Mouse (Mus musculus) lung, adult 2 months (tissue): Measurements from ENCODE around the gene Irak4.

ENCODE experiments used
- CTCF ChIP-seq: fragments of 200-500 bp; IDR thresholded peaks from 2 replicates; pipeline ENCODE4 v1.5.1; 2011; ENCODE audit warnings: mild to moderate bottlenecking, low read length, control low read depth; ENCODE audit not compliant: insufficient read depth
- POLR2A ChIP-seq: fragments of 200-500 bp; IDR thresholded peaks from 2 replicates; pipeline ENCODE4 v1.6.1; 2011; ENCODE audit warnings: low read depth, mild to moderate bottlenecking, control low read depth, low read length, borderline replicate concordance; ENCODE audit errors: extremely low read depth

DNA sequence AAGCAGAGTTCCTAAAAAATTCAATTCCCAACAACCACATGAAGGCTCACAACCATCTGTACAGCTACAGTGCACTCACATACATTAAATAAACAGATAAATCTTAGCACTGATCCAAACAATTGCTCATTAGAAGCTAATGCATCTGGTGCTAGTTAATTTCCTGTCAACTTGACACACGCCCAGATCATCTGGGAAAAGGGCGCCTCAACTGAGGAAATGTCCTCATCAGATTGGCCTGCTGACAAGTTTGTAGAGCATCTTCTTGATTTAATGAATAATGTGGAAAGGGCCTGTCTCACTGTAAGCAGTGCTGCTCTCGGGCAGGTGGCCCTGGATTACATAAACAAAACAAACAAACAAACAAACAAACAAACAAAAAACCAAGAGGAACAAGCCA, 12.9 kb upstream of the Irak4 start:
- no peak for TF ChIP-seq POLR2A
- TF ChIP-seq CTCF = no peak
